Mouse (Mus musculus) naive thymus-derived CD4-positive, alpha-beta T cell, adult 5 months (primary cell): ENCODE measurements around the gene Krtap31-1. TPM values are rescaled to one million over a fixed set of nuclear protein-coding genes. Genes with fewer than 3 reads are reported as not detected.

Experiments
- polyA plus RNA-seq: library from polyadenylated mRNA; unstranded; fragments of 100-300 nt; shearing (Covaris generic); gene quantifications from one replicate; pipeline ENCODE4 v1.2.1, GENCODE M21; 2017

Krtap31-1 gene
- polyA plus RNA-seq: not detected

DNA sequence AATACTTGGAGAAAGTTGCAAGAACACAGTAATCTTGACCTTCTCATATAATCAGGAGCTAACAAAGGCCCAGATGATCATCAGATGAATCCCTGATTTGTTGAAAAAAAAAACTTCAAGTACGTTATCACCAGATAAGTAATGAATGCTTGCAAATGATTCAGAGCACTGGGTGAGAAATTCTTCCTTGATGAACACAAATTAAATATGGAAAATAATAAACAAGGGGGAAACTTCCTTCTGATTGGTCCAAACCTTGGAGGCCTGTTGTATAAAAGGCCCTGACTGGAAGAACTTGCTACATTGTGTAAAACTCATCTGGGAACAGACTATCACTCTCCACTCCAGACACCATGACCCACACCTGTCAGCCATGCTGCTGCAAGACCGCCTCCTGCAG is at the start of gene Krtap31-1:
Gene Krtap31-1, plus strand, starts transcription at position 301 of the 400 bp plus-strand sequence.

DNA sequence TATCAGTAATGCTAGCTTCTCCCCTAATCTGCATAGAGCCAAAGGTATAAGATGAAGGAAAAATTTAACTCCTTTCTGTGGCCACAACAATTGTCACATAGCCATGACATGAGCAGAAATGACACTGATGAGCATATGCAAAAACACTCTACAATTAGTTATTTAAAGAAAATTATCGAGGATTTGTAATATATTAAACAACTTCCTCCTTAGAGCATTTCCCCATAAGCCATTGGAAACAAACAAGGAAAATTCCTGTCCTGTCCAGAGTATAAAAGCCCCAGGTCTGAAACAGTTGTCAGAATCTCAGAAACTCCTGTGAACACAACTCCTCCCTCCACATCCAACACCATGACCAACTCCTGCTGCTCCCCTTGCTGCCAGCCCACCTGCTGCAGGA is 43.5 kb upstream of the Krtap31-1 start, which contains the start of gene Gm11559:
Gene Gm11559, plus strand, starts transcription at position 301 of the 400 bp plus-strand sequence.

DNA sequence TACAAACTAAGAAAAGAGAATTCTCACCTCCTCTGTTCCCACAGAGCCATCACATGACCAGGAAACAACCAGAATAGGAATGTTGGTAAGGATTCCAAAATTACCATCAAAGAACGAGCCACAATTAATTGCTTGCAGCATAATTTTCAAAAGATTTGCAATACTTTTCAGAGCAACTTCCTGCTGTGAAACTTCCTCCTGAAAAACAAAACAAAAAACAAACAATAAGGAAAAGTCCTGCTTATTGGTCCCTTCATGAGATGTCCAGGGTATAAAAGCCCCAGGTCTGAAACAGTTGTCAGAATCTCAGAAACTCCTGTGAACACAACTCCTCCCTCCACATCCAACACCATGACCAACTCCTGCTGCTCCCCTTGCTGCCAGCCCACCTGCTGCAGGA is 34.6 kb upstream of the Krtap31-1 start, which contains the start of gene Krtap9-1:
Gene Krtap9-1, plus strand, starts transcription at position 301 of the 400 bp plus-strand sequence.

DNA sequence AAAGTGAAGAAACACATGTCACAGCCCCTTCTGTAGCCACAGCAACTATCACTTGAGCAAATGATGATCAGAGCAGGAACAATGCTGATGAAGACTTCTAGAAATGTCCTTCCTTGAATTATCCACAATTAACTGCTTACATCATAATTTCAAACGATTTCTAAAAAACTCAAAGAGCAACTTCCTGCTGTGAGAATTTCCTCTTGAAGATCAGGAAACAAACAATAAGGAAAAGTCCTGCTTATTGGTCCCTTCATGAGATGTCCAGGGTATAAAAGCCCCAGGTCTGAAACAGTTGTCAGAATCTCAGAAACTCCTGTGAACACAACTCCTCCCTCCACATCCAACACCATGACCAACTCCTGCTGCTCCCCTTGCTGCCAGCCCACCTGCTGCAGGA is 28.8 kb upstream of the Krtap31-1 start, which contains the start of gene Gm11567:
Gene Gm11567, plus strand, starts transcription at position 301 of the 400 bp plus-strand sequence.

DNA sequence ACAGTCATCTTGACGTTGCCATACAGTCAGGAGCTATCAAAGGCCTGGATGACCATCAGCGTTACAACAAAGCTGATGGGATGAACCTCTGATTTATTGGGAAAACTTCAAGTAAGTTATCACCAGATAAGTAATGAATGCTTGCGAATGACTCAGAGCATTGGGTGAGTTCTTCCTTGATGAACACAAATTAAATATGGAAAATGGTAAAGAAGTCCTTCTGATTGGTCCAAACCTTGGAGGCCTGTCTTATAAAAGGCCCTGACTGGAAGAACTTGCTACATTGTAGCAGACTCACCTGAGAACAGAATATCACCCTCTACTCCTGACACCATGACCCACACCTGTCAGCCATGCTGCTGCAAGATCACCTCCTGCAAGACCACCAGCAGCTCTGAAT is 6.7 kb downstream of the Krtap31-1 start, which contains the start of gene Gm11565:
Gene Gm11565, plus strand, starts transcription at position 301 of the 400 bp plus-strand sequence.

DNA sequence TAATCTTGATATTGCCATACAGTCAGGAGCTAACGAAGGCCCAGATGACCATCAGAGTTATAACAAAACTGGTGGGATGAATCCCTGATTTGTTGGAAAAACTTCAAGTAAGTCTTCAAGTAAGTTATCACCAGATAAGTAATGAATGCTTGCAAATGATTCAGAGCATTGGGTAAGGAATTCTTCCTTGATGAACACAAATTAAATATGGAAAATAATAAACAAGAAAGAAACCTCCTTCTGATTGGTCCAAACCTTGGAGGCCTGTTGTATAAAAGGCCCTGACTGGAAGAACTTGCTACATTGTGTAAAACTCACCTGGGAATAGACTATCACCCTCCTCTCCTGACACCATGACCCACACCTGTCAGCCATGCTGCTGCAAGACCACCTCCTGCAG is 28.3 kb downstream of the Krtap31-1 start, which contains the start of gene Krtap31-2:
Gene Krtap31-2, plus strand, starts transcription at position 301 of the 400 bp plus-strand sequence.

DNA sequence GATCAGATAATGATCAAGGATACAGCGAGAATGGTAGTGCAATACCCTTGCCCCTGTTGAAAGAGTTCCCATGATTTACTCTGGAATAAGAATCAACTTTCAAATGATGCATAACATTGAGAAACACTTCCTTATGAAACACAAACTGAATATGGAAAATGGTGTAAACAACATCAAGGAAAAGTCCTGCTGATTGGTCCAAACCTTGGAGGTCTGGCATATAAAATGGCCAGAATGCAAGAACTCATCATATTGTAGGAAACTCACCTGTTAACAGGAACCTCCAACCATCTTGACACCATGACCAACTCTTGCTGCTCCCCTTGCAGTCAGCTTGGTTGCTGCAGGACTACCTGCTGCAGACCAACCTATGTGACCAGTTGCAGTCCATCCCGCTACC is 40.5 kb downstream of the Krtap31-1 start, which contains the start of gene Krtap9-5:
Gene Krtap9-5, plus strand, starts transcription at position 301 of the 400 bp plus-strand sequence.

Other genes starting within 250 kb of the Krtap31-1 start
- not detected for gene Gm11563, start 249.0 kb upstream of the Krtap31-1 start, polyA plus RNA-seq
- gene Krtap4-6, start 242.0 kb upstream of the Krtap31-1 start, polyA plus RNA-seq: not detected
- gene Gm14190, start 217.2 kb upstream of the Krtap31-1 start, polyA plus RNA-seq: not detected
- gene Gm14180, start 173.6 kb upstream of the Krtap31-1 start, polyA plus RNA-seq: not detected
- gene Gm11595, start 135.0 kb upstream of the Krtap31-1 start, polyA plus RNA-seq: not detected
- gene Krtap4-8, start 127.2 kb upstream of the Krtap31-1 start, polyA plus RNA-seq: not detected
- gene Krtap4-9, start 122.7 kb upstream of the Krtap31-1 start, polyA plus RNA-seq: not detected
- gene Gm11596, start 114.5 kb upstream of the Krtap31-1 start, polyA plus RNA-seq: not detected
- not detected for gene Gm11569, start 109.0 kb upstream of the Krtap31-1 start, polyA plus RNA-seq
- not detected for gene Gm11554, start 103.5 kb upstream of the Krtap31-1 start, polyA plus RNA-seq
- gene Krtap4-13, start 98.0 kb upstream of the Krtap31-1 start, polyA plus RNA-seq: not detected
- not detected for gene Gm11564, start 92.3 kb upstream of the Krtap31-1 start, polyA plus RNA-seq
- gene 2300003K06Rik, start 69.9 kb upstream of the Krtap31-1 start, polyA plus RNA-seq: not detected
- gene Krtap4-16, start 56.3 kb upstream of the Krtap31-1 start, polyA plus RNA-seq: not detected
- gene Gm11568, start 50.0 kb upstream of the Krtap31-1 start, polyA plus RNA-seq: not detected
- gene Gm11559, start 43.4 kb upstream of the Krtap31-1 start, polyA plus RNA-seq: not detected
- gene Krtap9-1, start 34.5 kb upstream of the Krtap31-1 start, polyA plus RNA-seq: not detected
- not detected for gene Gm11567, start 28.7 kb upstream of the Krtap31-1 start, polyA plus RNA-seq
- not detected for gene Gm11565, start 6.8 kb downstream of the Krtap31-1 start, polyA plus RNA-seq
- not detected for gene Krtap31-2, start 28.4 kb downstream of the Krtap31-1 start, polyA plus RNA-seq
- not detected for gene Krtap9-5, start 40.6 kb downstream of the Krtap31-1 start, polyA plus RNA-seq
- not detected for gene Krtap29-1, start 71.1 kb downstream of the Krtap31-1 start, polyA plus RNA-seq
- gene Krtap16-1, start 78.7 kb downstream of the Krtap31-1 start, polyA plus RNA-seq: not detected
- gene Krtap17-1, start 86.1 kb downstream of the Krtap31-1 start, polyA plus RNA-seq: not detected
- not detected for gene Krt33a, start 108.3 kb downstream of the Krtap31-1 start, polyA plus RNA-seq
- gene Krt33b, start 121.9 kb downstream of the Krtap31-1 start, polyA plus RNA-seq: not detected
- gene Krt34, start 133.6 kb downstream of the Krtap31-1 start, polyA plus RNA-seq: not detected
- gene Krt31, start 142.6 kb downstream of the Krtap31-1 start, polyA plus RNA-seq: not detected
- not detected for gene Krt32, start 180.3 kb downstream of the Krtap31-1 start, polyA plus RNA-seq
- not detected for gene Krt35, start 188.3 kb downstream of the Krtap31-1 start, polyA plus RNA-seq
- gene Krt36, start 197.7 kb downstream of the Krtap31-1 start, polyA plus RNA-seq: not detected
- not detected for gene Krt13, start 213.6 kb downstream of the Krtap31-1 start, polyA plus RNA-seq
- not detected for gene Krt15, start 228.0 kb downstream of the Krtap31-1 start, polyA plus RNA-seq
- not detected for gene Krt19, start 240.7 kb downstream of the Krtap31-1 start, polyA plus RNA-seq